Mouse (Mus musculus): Measurements from ENCODE around the gene Josd2.

DNA sequence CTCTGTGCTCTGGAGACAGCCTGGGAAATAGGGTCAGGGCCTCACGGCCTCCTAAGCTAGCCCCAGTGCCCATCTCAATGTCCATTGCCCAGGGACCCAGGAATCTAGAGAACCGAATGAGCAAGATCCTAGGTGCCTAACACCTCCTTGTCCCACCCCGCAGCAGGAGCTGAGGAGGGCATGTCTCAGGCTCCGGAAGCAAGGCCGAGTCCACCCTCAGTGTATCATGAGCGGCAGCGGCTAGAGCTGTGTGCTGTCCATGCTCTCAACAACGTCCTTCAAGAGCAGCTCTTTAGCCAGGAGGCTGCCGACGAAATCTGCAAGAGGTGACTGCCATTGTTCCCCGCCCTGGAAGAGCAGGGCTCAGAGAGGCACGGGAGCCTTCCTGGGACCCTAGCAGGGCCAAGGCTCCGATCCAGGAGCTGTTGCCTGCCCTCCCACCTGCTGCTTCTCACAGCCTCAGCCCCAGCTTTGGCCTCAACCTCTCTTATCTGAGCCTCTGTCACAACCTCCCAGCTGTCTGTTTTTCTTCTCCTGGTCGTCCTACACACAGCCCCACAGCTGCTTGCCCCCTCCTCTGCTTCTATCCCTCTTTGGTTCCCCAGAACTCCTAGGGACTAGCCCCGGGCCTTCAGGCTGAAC lies 985 bp downstream of the Josd2 start:
- TF ChIP-seq CTCF (IDR thresholded peaks at IDR 0.05; ENCODE audit: borderline replicate concordance, insufficient read depth, low read depth, low read length) (no peak), POLR2A (IDR thresholded peaks at IDR 0.05; ENCODE audit: borderline replicate concordance, insufficient read depth, low read length) (no peak)

All from cerebellum, adult 2 months (tissue).